Mouse (Mus musculus) liver (tissue): ENCODE results near the gene Srebf1.

Experiments used
- DNase-seq: peaks from one replicate; pipeline ENCODE4 v3.0.0-alpha.2; 2020; ENCODE audit warnings: mixed read lengths

Gene Srebf1

GRCm38 (mm10) chr11:60202710-60203638, 19.4 kb downstream of the Srebf1 start:
- DNase-seq: no peak

- DNase-seq: no peak
Observed at GRCm38 (mm10) chr11:60200384-60200783, 22.0 kb downstream of the Srebf1 start.

- peak; percentile 90 for DNase-seq
Observed at GRCm38 (mm10) chr11:60199702-60200184, 22.6 kb downstream of the Srebf1 start.

- no peak for DNase-seq
Observed at GRCm38 (mm10) chr11:60198651-60199050, 23.7 kb downstream of the Srebf1 start.

GRCm38 (mm10) chr11:60197998-60198619, 24.3 kb downstream of the Srebf1 start:
- DNase-seq: no peak

- DNase-seq: no peak
Observed at GRCm38 (mm10) chr11:60196344-60196743, 26.0 kb downstream of the Srebf1 start.

- DNase-seq: no peak
Observed at GRCm38 (mm10) chr11:60195108-60195507, 27.3 kb downstream of the Srebf1 start.

GRCm38 (mm10) chr11:60193556-60193955, 28.8 kb downstream of the Srebf1 start:
- no peak for DNase-seq

GRCm38 (mm10) chr11:60192534-60192933, 29.8 kb downstream of the Srebf1 start:
- DNase-seq: no peak

GRCm38 (mm10) chr11:60190055-60190641, 32.2 kb downstream of the Srebf1 start:
- no peak for DNase-seq

- DNase-seq: no peak
Observed at GRCm38 (mm10) chr11:60189501-60190040, 32.8 kb downstream of the Srebf1 start.

GRCm38 (mm10) chr11:60188275-60188853, 34.0 kb downstream of the Srebf1 start:
- DNase-seq: no peak

GRCm38 (mm10) chr11:60187070-60187469, 35.3 kb downstream of the Srebf1 start:
- no peak for DNase-seq

- no peak for DNase-seq
Observed at GRCm38 (mm10) chr11:60185396-60186231, 36.8 kb downstream of the Srebf1 start.

GRCm38 (mm10) chr11:60184346-60185325, 37.7 kb downstream of the Srebf1 start:
- no peak for DNase-seq

- DNase-seq: no peak
Observed at GRCm38 (mm10) chr11:60182741-60183140, 39.6 kb downstream of the Srebf1 start.

GRCm38 (mm10) chr11:60182116-60182670, 40.2 kb downstream of the Srebf1 start:
- no peak for DNase-seq

- no peak for DNase-seq
Observed at GRCm38 (mm10) chr11:60178506-60178905, 43.9 kb downstream of the Srebf1 start.

GRCm38 (mm10) chr11:60178005-60178404, 44.4 kb downstream of the Srebf1 start:
- no peak for DNase-seq

- DNase-seq: peak; percentile 33
Observed at GRCm38 (mm10) chr11:60176975-60177657, 45.3 kb downstream of the Srebf1 start.
